Mouse (Mus musculus) CH12.LX (cell line): Measurements from ENCODE around the gene Lrmda.

ENCODE experiments used
- CTCF ChIP-seq, 2 experiments: IDR thresholded peaks in 1 of 2; conservative IDR thresholded peaks in 1 of 2; 2 replicates each; pipeline ENCODE4 v1.5.1; 2011 to 2012; ENCODE audit warnings: low read depth in 2 of 2, low read length in 2 of 2, improper control_type of control experiment in 1 of 2, inconsistent platforms in 1 of 2, mild to moderate bottlenecking in 1 of 2, moderate library complexity in 1 of 2
- EP300 ChIP-seq: IDR thresholded peaks from 2 replicates; pipeline ENCODE4 v1.6.1; 2011; ENCODE audit warnings: low read length, improper control_type of control experiment
- ETS1 ChIP-seq: conservative IDR thresholded peaks from 2 replicates; pipeline ENCODE4 v1.6.1; 2012; ENCODE audit warnings: low read depth, mild to moderate bottlenecking, inconsistent platforms, low read length, improper control_type of control experiment, moderate library complexity
- GABPA ChIP-seq: IDR thresholded peaks from 2 replicates; pipeline ENCODE4 v1.6.1; 2012; ENCODE audit warnings: low read depth, low read length, improper control_type of control experiment, inconsistent platforms; ENCODE audit not compliant: insufficient replicate concordance
- JUN ChIP-seq: IDR thresholded peaks from 2 replicates; pipeline ENCODE4 v1.6.1; 2011; ENCODE audit warnings: low read depth, mild to moderate bottlenecking, low read length, improper control_type of control experiment, moderate library complexity; ENCODE audit not compliant: insufficient read depth
- POLR2A ChIP-seq: IDR thresholded peaks from 2 replicates; pipeline ENCODE4 v1.6.1; 2011; ENCODE audit warnings: low read depth, mild to moderate bottlenecking, improper control_type of control experiment, low read length
- SMC3 ChIP-seq: IDR thresholded peaks from 2 replicates; pipeline ENCODE4 v1.6.1; 2011; ENCODE audit warnings: low read depth, low read length, improper control_type of control experiment
- ZNF384 ChIP-seq: IDR thresholded peaks from 2 replicates; pipeline ENCODE4 v1.6.1; 2012; ENCODE audit warnings: low read depth, low read length, improper control_type of control experiment, inconsistent platforms

GRCm38 (mm10) chr14:22743264-22743663 lies 723.8 kb downstream of the Lrmda start:
- no peak for TF ChIP-seq CTCF (conservative IDR thresholded peaks at IDR 0.05 in 1 of 2, IDR thresholded peaks at IDR 0.05 in 1 of 2; ENCODE audit: low read depth in 2 of 2, low read length in 2 of 2)
- TF ChIP-seq JUN, result no peak
- TF ChIP-seq POLR2A, result no peak
- TF ChIP-seq EP300, result no peak
- TF ChIP-seq ETS1, result no peak
- TF ChIP-seq SMC3, result no peak
- no peak for TF ChIP-seq GABPA
- TF ChIP-seq ZNF384, result no peak
